Mouse (Mus musculus) lung, embryonic 15.5 days (tissue): ENCODE measurements around the gene Zdhhc22. TPM values are rescaled to one million over a fixed set of nuclear protein-coding genes. Genes with fewer than 3 reads are reported as not detected.

Source experiments
- ATAC-seq: fragments of 200-750 bp; cut with Nextera tagmentation; 2 replicates; pipeline ENCODE4 v1.8.0; 2017; ENCODE audit warnings: moderate number of reproducible peaks, borderline replicate concordance; ENCODE audit not compliant: low FRiP score, low TSS enrichment; ENCODE audit errors: extremely low read depth
- H3K27ac ChIP-seq: fragments of 300-500 bp; sonication (generic); 2 replicates; pipeline ENCODE4 v1.5.1; 2015; ENCODE audit warnings: moderate library complexity, mild to moderate bottlenecking, inconsistent platforms
- H3K27me3 ChIP-seq: fragments of 300-500 bp; sonication (generic); 2 replicates; pipeline ENCODE4 v1.6.1; 2015; ENCODE audit warnings: inconsistent platforms
- H3K36me3 ChIP-seq: fragments of 300-500 bp; sonication (generic); 2 replicates; pipeline ENCODE4 v1.6.1; 2015; ENCODE audit warnings: inconsistent platforms
- H3K4me1 ChIP-seq: fragments of 300-500 bp; sonication (generic); 2 replicates; pipeline ENCODE4 v1.6.1; 2015; ENCODE audit warnings: inconsistent platforms
- H3K4me2 ChIP-seq: fragments of 300-500 bp; sonication (generic); 2 replicates; pipeline ENCODE4 v1.6.1; 2015; ENCODE audit warnings: inconsistent platforms, mild to moderate bottlenecking, moderate library complexity
- H3K4me3 ChIP-seq: fragments of 300-500 bp; sonication (generic); 2 replicates; pipeline ENCODE4 v1.5.1; 2015; ENCODE audit warnings: mild to moderate bottlenecking, inconsistent platforms
- H3K9ac ChIP-seq: fragments of 300-500 bp; sonication (generic); 2 replicates; pipeline ENCODE4 v1.6.1; 2015; ENCODE audit warnings: inconsistent platforms
- H3K9me3 ChIP-seq: fragments of 300-500 bp; sonication (generic); 2 replicates; pipeline ENCODE4 v1.6.1; 2016; ENCODE audit warnings: inconsistent platforms
- WGBS: fragments of 180-500 bp; shearing (Covaris S2); methylation state at CpG from one replicate; pipeline ENCODE4 v1.1.7; 2015; 5-methylcytosine and 5-hydroxymethylcytosine counted together
- polyA plus RNA-seq: library from polyadenylated mRNA; unstranded; fragments of >200 nt; fragmentation: Nextera tagmentation; extraction: Ambion mirVana; gene quantifications from 2 replicates; pipeline ENCODE4 v1.2.1, GENCODE M21; 2015

Zdhhc22 gene
- polyA plus RNA-seq, 1 experiment from 2014 or later, result 0.12 TPM

- no peaks in the 10 kb centered on the region for H3K36me3 ChIP-seq
- H3K27ac ChIP-seq, result no peak overlapping the region
- WGBS, result 77% methylated on average over 2 of the region's 2 CpGs
- no peak for ATAC-seq
- no peak overlapping the region for H3K4me2 ChIP-seq
- H3K9ac ChIP-seq, result no peak overlapping the region
- H3K27me3 ChIP-seq, result no peaks in the 10 kb centered on the region
- H3K4me3 ChIP-seq, result no peak overlapping the region
- no peaks in the 10 kb centered on the region for H3K4me1 ChIP-seq
- no peaks in the 10 kb centered on the region for H3K9me3 ChIP-seq
These were observed 28.5 kb upstream of the Zdhhc22 start for GRCm38 (mm10) chr12:87018756-87019155.

GRCm38 (mm10) chr12:87017041-87017440 is 26.8 kb upstream of the Zdhhc22 start:
- H3K27ac ChIP-seq, result no peak overlapping the region
- no peaks in the 10 kb centered on the region for H3K36me3 ChIP-seq
- no peak for ATAC-seq
- 41% methylated on average over 3 of the region's 3 CpGs for WGBS
- no peaks in the 10 kb centered on the region for H3K27me3 ChIP-seq
- no peaks in the 10 kb centered on the region for H3K4me1 ChIP-seq
- no peak overlapping the region for H3K4me3 ChIP-seq
- no peaks in the 10 kb centered on the region for H3K9me3 ChIP-seq
- no peak overlapping the region for H3K4me2 ChIP-seq
- no peak overlapping the region for H3K9ac ChIP-seq

GRCm38 (mm10) chr12:87004596-87004995 is 14.4 kb upstream of the Zdhhc22 start:
- 77% methylated on average over 4 of the region's 4 CpGs for WGBS

GRCm38 (mm10) chr12:87003606-87004005 is 13.4 kb upstream of the Zdhhc22 start:
- Histone ChIP-seq H3K27me3 (no peaks in the 10 kb centered on the region), H3K4me3 (no peak overlapping the region), H3K9ac (no peak overlapping the region), H3K4me1 (0 out of 2 replicates have a peak, but pooled peaks cover 3% of the 10 kb centered on the region), H3K4me2 (no peak overlapping the region), H3K36me3 (no peaks in the 10 kb centered on the region), H3K9me3 (no peaks in the 10 kb centered on the region), H3K27ac (no peak overlapping the region)
- WGBS, result 42% methylated on average over 3 of the region's 3 CpGs
- no peak for ATAC-seq

More at GRCm38 (mm10) chr12:87004596-87004995, 14.4 kb upstream of the Zdhhc22 start:
- Histone ChIP-seq H3K27me3 (peaks cover 6% of the 10 kb centered on the region; the same call in 1 of the 2 replicates), H3K4me2 (no peak overlapping the region), H3K9ac (no peak overlapping the region), H3K27ac (no peak overlapping the region), H3K36me3 (no peaks in the 10 kb centered on the region), H3K4me1 (0 out of 2 replicates have a peak, but pooled peaks cover under 1% of the 10 kb centered on the region), H3K9me3 (no peaks in the 10 kb centered on the region), H3K4me3 (no peak overlapping the region)
- no peak for ATAC-seq

GRCm38 (mm10) chr12:87002815-87003214 is 12.6 kb upstream of the Zdhhc22 start:
- Histone ChIP-seq H3K36me3 (no peaks in the 10 kb centered on the region), H3K27me3 (no peaks in the 10 kb centered on the region), H3K27ac (no peak overlapping the region), H3K4me2 (no peak overlapping the region), H3K9ac (no peak overlapping the region), H3K4me1 (0 out of 2 replicates have a peak, but pooled peaks cover 3% of the 10 kb centered on the region), H3K9me3 (no peaks in the 10 kb centered on the region), H3K4me3 (no peak overlapping the region)
- 70% methylated on average over 7 of the region's 7 CpGs for WGBS
- ATAC-seq, result no peak

GRCm38 (mm10) chr12:87002209-87002608 is 12.0 kb upstream of the Zdhhc22 start:
- no peak overlapping the region for H3K9ac ChIP-seq
- no peak overlapping the region for H3K4me2 ChIP-seq
- WGBS, result 35% methylated on average over 7 of the region's 7 CpGs
- no peaks in the 10 kb centered on the region for H3K36me3 ChIP-seq
- no peaks in the 10 kb centered on the region for H3K27me3 ChIP-seq
- 0 out of 2 replicates have a peak, but pooled peaks cover 3% of the 10 kb centered on the region for H3K4me1 ChIP-seq
- ATAC-seq, result no peak
- H3K27ac ChIP-seq, result no peak overlapping the region
- H3K9me3 ChIP-seq, result no peaks in the 10 kb centered on the region
- no peak overlapping the region for H3K4me3 ChIP-seq

- ATAC-seq, result no peak
- Histone ChIP-seq H3K36me3 (no peaks in the 10 kb centered on the region), H3K4me1 (0 out of 2 replicates have a peak, but pooled peaks cover 3% of the 10 kb centered on the region), H3K4me3 (no peak overlapping the region), H3K4me2 (no peak overlapping the region), H3K27me3 (no peaks in the 10 kb centered on the region), H3K9ac (no peak overlapping the region), H3K27ac (no peak overlapping the region), H3K9me3 (no peaks in the 10 kb centered on the region)
- WGBS, result 39% methylated on average over 6 of the region's 6 CpGs
These were observed 10.6 kb upstream of the Zdhhc22 start for GRCm38 (mm10) chr12:87000840-87001176.

GRCm38 (mm10) chr12:87000151-87000839 is 10.1 kb upstream of the Zdhhc22 start:
- 51% methylated on average over 5 of the region's 5 CpGs for WGBS
- H3K36me3 ChIP-seq, result no peaks in the 10 kb centered on the region
- H3K27me3 ChIP-seq, result no peaks in the 10 kb centered on the region
- no peak overlapping the region for H3K9ac ChIP-seq
- no peak overlapping the region for H3K4me2 ChIP-seq
- H3K27ac ChIP-seq, result no peak overlapping the region
- no peaks in the 10 kb centered on the region for H3K9me3 ChIP-seq
- no peak for ATAC-seq
- H3K4me1 ChIP-seq, result 0 out of 2 replicates have a peak, but pooled peaks cover 3% of the 10 kb centered on the region
- H3K4me3 ChIP-seq, result no peak overlapping the region

- no peak overlapping the region for H3K27ac ChIP-seq
- H3K4me2 ChIP-seq, result no peak overlapping the region
- no peaks in the 10 kb centered on the region for H3K9me3 ChIP-seq
- no peak overlapping the region for H3K4me3 ChIP-seq
- 0 out of 2 replicates have a peak, but pooled peaks cover 3% of the 10 kb centered on the region for H3K4me1 ChIP-seq
- H3K9ac ChIP-seq, result no peak overlapping the region
- H3K36me3 ChIP-seq, result no peaks in the 10 kb centered on the region
- WGBS, result 41% methylated on average over 10 of the region's 10 CpGs
- H3K27me3 ChIP-seq, result no peaks in the 10 kb centered on the region
- peak; percentile 16; the same call in 1 of the 2 replicates for ATAC-seq
These were observed 9.1 kb upstream of the Zdhhc22 start for GRCm38 (mm10) chr12:86999283-86999820.

- Histone ChIP-seq H3K27me3 (no peaks in the 10 kb centered on the region), H3K27ac (no peak overlapping the region), H3K4me3 (no peak overlapping the region), H3K4me2 (no peak overlapping the region), H3K9me3 (no peaks in the 10 kb centered on the region), H3K9ac (no peak overlapping the region), H3K4me1 (0 out of 2 replicates have a peak, but pooled peaks cover 3% of the 10 kb centered on the region), H3K36me3 (no peaks in the 10 kb centered on the region)
- no peak for ATAC-seq
- WGBS, result 86% methylated on average over 4 of the region's 4 CpGs
These were observed 8.5 kb upstream of the Zdhhc22 start for GRCm38 (mm10) chr12:86998699-86999098.

- H3K27ac ChIP-seq, result no peak overlapping the region
- H3K4me2 ChIP-seq, result no peak overlapping the region
- H3K4me1 ChIP-seq, result 0 out of 2 replicates have a peak, but pooled peaks cover 3% of the 10 kb centered on the region
- H3K9me3 ChIP-seq, result no peaks in the 10 kb centered on the region
- ATAC-seq, result no peak
- no peak overlapping the region for H3K9ac ChIP-seq
- H3K27me3 ChIP-seq, result peaks cover 13% of the 10 kb centered on the region
- WGBS, result 62% methylated on average over 6 of the region's 6 CpGs
- H3K4me3 ChIP-seq, result no peak overlapping the region
- no peaks in the 10 kb centered on the region for H3K36me3 ChIP-seq
These were observed 5.7 kb upstream of the Zdhhc22 start for GRCm38 (mm10) chr12:86995931-86996330.

GRCm38 (mm10) chr12:86994776-86995175 is 4.5 kb upstream of the Zdhhc22 start:
- no peaks in the 10 kb centered on the region for H3K36me3 ChIP-seq
- no peak overlapping the region for H3K4me3 ChIP-seq
- H3K27ac ChIP-seq, result no peak overlapping the region
- WGBS, result 41% methylated on average over 3 of the region's 3 CpGs
- H3K9me3 ChIP-seq, result no peaks in the 10 kb centered on the region
- peaks cover 10% of the 10 kb centered on the region for H3K4me1 ChIP-seq
- no peak overlapping the region for H3K4me2 ChIP-seq
- no peak overlapping the region for H3K9ac ChIP-seq
- H3K27me3 ChIP-seq, result peaks cover 25% of the 10 kb centered on the region
- no peak for ATAC-seq
